Mouse (Mus musculus): Measurements from ENCODE around the gene Zp2. TPM values are rescaled to one million over a fixed set of nuclear protein-coding genes. Genes with fewer than 3 reads are reported as not detected.

The Zp2 gene
- polyA plus RNA-seq, 1 experiment from 2014 or later: not detected

GRCm38 (mm10) chr7:120180547-120180946 lies 35.5 kb upstream of the Zp2 start:
- no peak for DNase-seq (ENCODE audit: low spot score)
- Histone ChIP-seq H3K9ac (ENCODE audit: low read length) (no peak overlapping the region), H3K27me3 (ENCODE audit: control insufficient read depth, insufficient read depth, low read length) (no peaks in the 10 kb centered on the region), H3K4me2 (ENCODE audit: low read depth, low read length, severe bottlenecking) (no peak overlapping the region), H3K36me3 (ENCODE audit: control insufficient read depth, insufficient read depth, low read length) (no peaks in the 10 kb centered on the region), H3K9me3 (ENCODE audit: control insufficient read depth, low read length) (no peaks in the 10 kb centered on the region), H3K4me1 (replicated peaks; ENCODE audit: control insufficient read depth, insufficient read depth, low read length) (no peaks in the 10 kb centered on the region), H3K4me3 (ENCODE audit: low read depth, low read length) (no peak overlapping the region), H3K27ac (ENCODE audit: low read depth, low read length) (no peak overlapping the region)
- 91% methylated on average over 5 of the region's 5 CpGs for WGBS
- no peak for ATAC-seq (replicated peaks; ENCODE audit: low FRiP score)

- Histone ChIP-seq H3K27ac (ENCODE audit: low read depth, low read length) (no peak overlapping the region), H3K27me3 (ENCODE audit: control insufficient read depth, insufficient read depth, low read length) (no peaks in the 10 kb centered on the region), H3K9me3 (ENCODE audit: control insufficient read depth, low read length) (no peaks in the 10 kb centered on the region), H3K4me1 (replicated peaks; ENCODE audit: control insufficient read depth, insufficient read depth, low read length) (no peaks in the 10 kb centered on the region), H3K4me2 (ENCODE audit: low read depth, low read length, severe bottlenecking) (no peak overlapping the region), H3K36me3 (ENCODE audit: control insufficient read depth, insufficient read depth, low read length) (no peaks in the 10 kb centered on the region), H3K9ac (ENCODE audit: low read length) (no peak overlapping the region), H3K4me3 (ENCODE audit: low read depth, low read length) (no peak overlapping the region)
- DNase-seq (ENCODE audit: low spot score): no peak
- WGBS: 48% methylated on average over 2 of the region's 2 CpGs
- ATAC-seq (replicated peaks; ENCODE audit: low FRiP score): no peak
These were observed 33.8 kb upstream of the Zp2 start for GRCm38 (mm10) chr7:120178935-120179334.

- Histone ChIP-seq H3K4me1 (replicated peaks; ENCODE audit: control insufficient read depth, insufficient read depth, low read length) (no peaks in the 10 kb centered on the region), H3K9me3 (ENCODE audit: control insufficient read depth, low read length) (no peaks in the 10 kb centered on the region), H3K27me3 (ENCODE audit: control insufficient read depth, insufficient read depth, low read length) (no peaks in the 10 kb centered on the region), H3K27ac (ENCODE audit: low read depth, low read length) (no peak overlapping the region), H3K9ac (ENCODE audit: low read length) (no peak overlapping the region), H3K4me3 (ENCODE audit: low read depth, low read length) (no peak overlapping the region), H3K36me3 (ENCODE audit: control insufficient read depth, insufficient read depth, low read length) (no peaks in the 10 kb centered on the region), H3K4me2 (ENCODE audit: low read depth, low read length, severe bottlenecking) (no peak overlapping the region)
- DNase-seq (ENCODE audit: low spot score) (no peak), ATAC-seq (replicated peaks; ENCODE audit: low FRiP score) (no peak)
- WGBS: 85% methylated on average over 3 of the region's 3 CpGs
These were observed 32.5 kb upstream of the Zp2 start for GRCm38 (mm10) chr7:120177611-120178010.

- Histone ChIP-seq H3K4me2 (ENCODE audit: low read depth, low read length, severe bottlenecking) (no peak overlapping the region), H3K27ac (ENCODE audit: low read depth, low read length) (no peak overlapping the region), H3K9ac (ENCODE audit: low read length) (no peak overlapping the region), H3K36me3 (ENCODE audit: control insufficient read depth, insufficient read depth, low read length) (no peaks in the 10 kb centered on the region), H3K4me1 (replicated peaks; ENCODE audit: control insufficient read depth, insufficient read depth, low read length) (no peaks in the 10 kb centered on the region), H3K27me3 (ENCODE audit: control insufficient read depth, insufficient read depth, low read length) (no peaks in the 10 kb centered on the region), H3K4me3 (ENCODE audit: low read depth, low read length) (no peak overlapping the region), H3K9me3 (ENCODE audit: control insufficient read depth, low read length) (no peaks in the 10 kb centered on the region)
- DNase-seq (ENCODE audit: low spot score): no peak
- 87% methylated on average over 11 of the region's 11 CpGs for WGBS
- ATAC-seq (replicated peaks; ENCODE audit: low FRiP score): no peak
These were observed 29.8 kb upstream of the Zp2 start for GRCm38 (mm10) chr7:120174723-120175504.

- H3K27me3 ChIP-seq (ENCODE audit: control insufficient read depth, insufficient read depth, low read length): no peaks in the 10 kb centered on the region
- H3K36me3 ChIP-seq (ENCODE audit: control insufficient read depth, insufficient read depth, low read length): no peaks in the 10 kb centered on the region
- no peak within 1 kb of the TSS for H3K4me3 ChIP-seq (ENCODE audit: low read depth, low read length)
- H3K4me2 ChIP-seq (ENCODE audit: low read depth, low read length, severe bottlenecking): no peak within 1 kb of the TSS
- no peaks in the 10 kb centered on the region for H3K4me1 ChIP-seq (replicated peaks; ENCODE audit: control insufficient read depth, insufficient read depth, low read length)
- DNase-seq (ENCODE audit: low spot score) (no peak), ATAC-seq (replicated peaks; ENCODE audit: low FRiP score) (no peak)
- H3K9ac ChIP-seq (ENCODE audit: low read length): no peak within 1 kb of the TSS
- no peaks in the 10 kb centered on the region for H3K9me3 ChIP-seq (ENCODE audit: control insufficient read depth, low read length)
- no peak within 1 kb of the TSS for H3K27ac ChIP-seq (ENCODE audit: low read depth, low read length)
- WGBS: 89% methylated on average over 10 of the region's 10 CpGs
These were observed 28.6 kb upstream of the Zp2 start, which contains the start of gene Anks4b for GRCm38 (mm10) chr7:120173603-120174244. Anks4b (plus strand) TSS chr7:120173858.

GRCm38 (mm10) chr7:120172188-120172700 lies 27.2 kb upstream of the Zp2 start:
- no peaks in the 10 kb centered on the region for H3K36me3 ChIP-seq (ENCODE audit: control insufficient read depth, insufficient read depth, low read length)
- H3K4me1 ChIP-seq (replicated peaks; ENCODE audit: control insufficient read depth, insufficient read depth, low read length): no peaks in the 10 kb centered on the region
- H3K9ac ChIP-seq (ENCODE audit: low read length): no peak overlapping the region
- H3K27ac ChIP-seq (ENCODE audit: low read depth, low read length): no peak overlapping the region
- H3K4me3 ChIP-seq (ENCODE audit: low read depth, low read length): no peak overlapping the region
- no peaks in the 10 kb centered on the region for H3K9me3 ChIP-seq (ENCODE audit: control insufficient read depth, low read length)
- no peak for ATAC-seq (replicated peaks; ENCODE audit: low FRiP score)
- no peak for DNase-seq (ENCODE audit: low spot score)
- no peaks in the 10 kb centered on the region for H3K27me3 ChIP-seq (ENCODE audit: control insufficient read depth, insufficient read depth, low read length)
- H3K4me2 ChIP-seq (ENCODE audit: low read depth, low read length, severe bottlenecking): no peak overlapping the region
- WGBS: 81% methylated on average over 1 of the region's 1 CpGs

- Histone ChIP-seq H3K27ac (ENCODE audit: low read depth, low read length) (no peak overlapping the region), H3K4me2 (ENCODE audit: low read depth, low read length, severe bottlenecking) (no peak overlapping the region), H3K9ac (ENCODE audit: low read length) (no peak overlapping the region), H3K9me3 (ENCODE audit: control insufficient read depth, low read length) (no peaks in the 10 kb centered on the region), H3K36me3 (ENCODE audit: control insufficient read depth, insufficient read depth, low read length) (no peaks in the 10 kb centered on the region), H3K27me3 (ENCODE audit: control insufficient read depth, insufficient read depth, low read length) (peaks cover 11% of the 10 kb centered on the region), H3K4me1 (replicated peaks; ENCODE audit: control insufficient read depth, insufficient read depth, low read length) (no peaks in the 10 kb centered on the region), H3K4me3 (ENCODE audit: low read depth, low read length) (no peak overlapping the region)
- WGBS: 89% methylated on average over 11 of the region's 11 CpGs
- ATAC-seq (replicated peaks; ENCODE audit: low FRiP score) (no peak), DNase-seq (ENCODE audit: low spot score) (no peak)
These were observed 18.6 kb upstream of the Zp2 start for GRCm38 (mm10) chr7:120163581-120164251.

- H3K4me2 ChIP-seq (ENCODE audit: low read depth, low read length, severe bottlenecking): no peak overlapping the region
- no peak overlapping the region for H3K27ac ChIP-seq (ENCODE audit: low read depth, low read length)
- WGBS: 17% methylated on average over 4 of the region's 4 CpGs
These were observed 13.1 kb upstream of the Zp2 start for GRCm38 (mm10) chr7:120158121-120158613.

More at GRCm38 (mm10) chr7:120158121-120158613, 13.1 kb upstream of the Zp2 start:
- Histone ChIP-seq H3K4me3 (ENCODE audit: low read depth, low read length) (no peak overlapping the region), H3K36me3 (ENCODE audit: control insufficient read depth, insufficient read depth, low read length) (no peaks in the 10 kb centered on the region), H3K9ac (ENCODE audit: low read length) (no peak overlapping the region), H3K27me3 (ENCODE audit: control insufficient read depth, insufficient read depth, low read length) (peaks cover 44% of the 10 kb centered on the region), H3K9me3 (ENCODE audit: control insufficient read depth, low read length) (no peaks in the 10 kb centered on the region), H3K4me1 (replicated peaks; ENCODE audit: control insufficient read depth, insufficient read depth, low read length) (peaks cover 8% of the 10 kb centered on the region; the same call in 1 of the 2 replicates)
- DNase-seq (ENCODE audit: low spot score) (no peak), ATAC-seq (replicated peaks; ENCODE audit: low FRiP score) (peak; percentile 55; the same call in 1 of the 2 replicates)

Measured in forebrain, embryonic 11.5 days (tissue).